Mouse (Mus musculus) heart, postnatal 0 days (tissue): Measurements from ENCODE around the gene Cyp4a12a. TPM values are rescaled to one million over a fixed set of nuclear protein-coding genes. Genes with fewer than 3 reads are reported as not detected.
"Not testable (repeated sequence)": the region's sequence is repeated elsewhere in the genome, so short reads cannot be mapped to it uniquely, and the experiment has no call there.

Experiments used
- ATAC-seq: fragments of 200-750 bp; cut with Nextera tagmentation; 2 replicates; pipeline ENCODE4 v1.8.0; 2017; ENCODE audit warnings: low read depth, moderate number of reproducible peaks, moderate library complexity; ENCODE audit not compliant: insufficient read depth
- DNase-seq: peaks from one replicate; pipeline ENCODE4 v3.0.0-alpha.2; 2016; ENCODE audit warnings: low spot score
- H3K27ac ChIP-seq: fragments of 300-500 bp; sonication (generic); 2 replicates; pipeline ENCODE4 v1.5.1; 2014; ENCODE audit warnings: low read depth, mild to moderate bottlenecking
- H3K27me3 ChIP-seq: fragments of 300-500 bp; sonication (generic); 2 replicates; pipeline ENCODE4 v1.6.1; 2014; ENCODE audit warnings: low read length, mixed read lengths; ENCODE audit not compliant: control insufficient read depth, insufficient read depth
- H3K36me3 ChIP-seq: fragments of 300-500 bp; sonication (generic); replicated peaks from 2 replicates; pipeline ENCODE4 v1.6.1; 2014; ENCODE audit warnings: low read length, mixed read lengths; ENCODE audit not compliant: control insufficient read depth, insufficient read depth
- H3K4me1 ChIP-seq: fragments of 300-500 bp; sonication (generic); 2 replicates; pipeline ENCODE4 v1.6.1; 2014; ENCODE audit warnings: antibody characterized with exemption; ENCODE audit not compliant: control insufficient read depth, insufficient read depth
- H3K4me2 ChIP-seq: fragments of 300-500 bp; sonication (generic); 2 replicates; pipeline ENCODE4 v1.6.1; 2014; ENCODE audit warnings: low read depth, mild to moderate bottlenecking, low read length, moderate library complexity
- H3K4me3 ChIP-seq: fragments of 300-500 bp; sonication (generic); 2 replicates; pipeline ENCODE4 v1.5.1; 2014; ENCODE audit warnings: low read depth, low read length
- H3K9ac ChIP-seq: fragments of 300-500 bp; sonication (generic); replicated peaks from 2 replicates; pipeline ENCODE4 v1.6.1; 2014; ENCODE audit warnings: low read depth, low read length, mixed read lengths
- H3K9me3 ChIP-seq: fragments of 300-500 bp; sonication (generic); replicated peaks from 2 replicates; pipeline ENCODE4 v1.6.1; 2016; ENCODE audit warnings: low read length; ENCODE audit not compliant: control insufficient read depth
- CTCF ChIP-seq: IDR thresholded peaks from 2 replicates; pipeline ENCODE4 v1.5.1; 2016; ENCODE audit warnings: antibody characterized with exemption, control low read depth, low read depth
- polyA plus RNA-seq: library from polyadenylated mRNA; unstranded; fragments of >200 nt; fragmentation: Nextera tagmentation; extraction: Ambion mirVana; gene quantifications from 2 replicates; pipeline ENCODE4 v1.2.1, GENCODE M21; 2015
- total RNA-seq: library from RNA; depleted of rRNA; stranded (reverse); fragments of >200 nt; gene quantifications from 2 replicates; pipeline ENCODE4 v1.2.3, GENCODE M21; 2014; ENCODE audit warnings: low replicate concordance; rRNA removed

The Cyp4a12a gene
- total and polyA plus RNA-seq, 2 experiments from 2014 or later: not detected

DNA sequence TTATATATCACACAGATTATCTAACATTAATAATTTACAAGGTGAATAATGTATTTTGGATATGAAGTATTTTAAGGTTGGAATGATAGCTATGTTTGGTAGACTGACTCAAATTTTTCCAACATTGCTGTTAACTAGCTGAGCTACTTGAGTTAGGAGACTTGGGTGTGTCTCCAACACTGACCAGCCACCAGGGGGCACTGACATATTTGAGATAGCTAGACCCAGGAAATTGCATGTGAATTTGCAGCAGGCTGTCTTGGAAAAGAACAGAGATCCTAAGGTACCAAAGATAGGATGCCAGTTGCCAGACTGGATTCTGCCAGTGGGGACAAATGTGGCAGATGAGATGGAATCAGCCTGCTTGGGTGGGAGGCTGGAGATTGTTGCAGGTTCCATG is 69.2 kb downstream of the Cyp4a12a start:
- H3K9me3 ChIP-seq, H3K9ac ChIP-seq, DNase-seq, H3K4me1 ChIP-seq, ATAC-seq, H3K4me3 ChIP-seq, H3K36me3 ChIP-seq, H3K4me2 ChIP-seq, H3K27me3 ChIP-seq, H3K27ac ChIP-seq: not testable (repeated sequence)
- 0 out of 2 replicates have a peak, but pooled peaks have one; percentile 6 for TF ChIP-seq CTCF

Other genes starting within 250 kb of the Cyp4a12a start
- gene Tal1, start 242.6 kb upstream of the Cyp4a12a start, total RNA-seq: 10.1 and 10.7 TPM in 2 replicates
- 0.78 and 0.80 TPM in 2 replicates for gene Tal1, start 242.6 kb upstream of the Cyp4a12a start, polyA plus RNA-seq
- 0.97 and 4.2 TPM in 2 replicates for gene Pdzk1ip1, start 210.3 kb upstream of the Cyp4a12a start, total RNA-seq
- 0.90 and 1.0 TPM in 2 replicates for gene Pdzk1ip1, start 210.3 kb upstream of the Cyp4a12a start, polyA plus RNA-seq
- gene Cyp4x1, start 164.8 kb upstream of the Cyp4a12a start, total RNA-seq: not detected in 2 replicates
- not detected in 2 replicates for gene Cyp4x1, start 164.8 kb upstream of the Cyp4a12a start, polyA plus RNA-seq
- not detected in 2 replicates for gene Cyp4a29, start 57.0 kb upstream of the Cyp4a12a start, total RNA-seq
- not detected in 2 replicates for gene Cyp4a29, start 57.0 kb upstream of the Cyp4a12a start, polyA plus RNA-seq
- not detected in 2 replicates for gene Cyp4a12b, start 112.6 kb downstream of the Cyp4a12a start, total RNA-seq
- not detected in 2 replicates for gene Cyp4a12b, start 112.6 kb downstream of the Cyp4a12a start, polyA plus RNA-seq
- not detected in 2 replicates for gene Cyp4a30b, start 153.6 kb downstream of the Cyp4a12a start, total RNA-seq
- not detected in 2 replicates for gene Cyp4a30b, start 153.6 kb downstream of the Cyp4a12a start, polyA plus RNA-seq
- 0.89 and 26.4 TPM in 2 replicates for gene Cyp4a14, start 197.1 kb downstream of the Cyp4a12a start, total RNA-seq
- gene Cyp4a14, start 197.1 kb downstream of the Cyp4a12a start, polyA plus RNA-seq: 0.19 TPM in 1 of 2 replicates, not detected in the other
- not detected in 2 replicates for gene Cyp4a10, start 219.2 kb downstream of the Cyp4a12a start, total RNA-seq
- not detected in 2 replicates for gene Cyp4a10, start 219.2 kb downstream of the Cyp4a12a start, polyA plus RNA-seq